Mouse (Mus musculus) heart, adult 8-10 months (tissue): Measurements from ENCODE around the gene Cbarp. TPM values are rescaled to one million over a fixed set of nuclear protein-coding genes. Genes with fewer than 3 reads are reported as not detected.

Experiments
- DNase-seq: peaks from one replicate; pipeline ENCODE4 v3.0.0; 2022; ENCODE audit warnings: low spot score
- total RNA-seq, 4 experiments: library from RNA; stranded (reverse); gene quantifications; 2 replicates each; pipeline ENCODE4 v1.2.4; 2022

Gene Cbarp
- total RNA-seq, 4 experiments from 2014 or later: 3.8 to 6.1 (median 4.6) TPM

DNA sequence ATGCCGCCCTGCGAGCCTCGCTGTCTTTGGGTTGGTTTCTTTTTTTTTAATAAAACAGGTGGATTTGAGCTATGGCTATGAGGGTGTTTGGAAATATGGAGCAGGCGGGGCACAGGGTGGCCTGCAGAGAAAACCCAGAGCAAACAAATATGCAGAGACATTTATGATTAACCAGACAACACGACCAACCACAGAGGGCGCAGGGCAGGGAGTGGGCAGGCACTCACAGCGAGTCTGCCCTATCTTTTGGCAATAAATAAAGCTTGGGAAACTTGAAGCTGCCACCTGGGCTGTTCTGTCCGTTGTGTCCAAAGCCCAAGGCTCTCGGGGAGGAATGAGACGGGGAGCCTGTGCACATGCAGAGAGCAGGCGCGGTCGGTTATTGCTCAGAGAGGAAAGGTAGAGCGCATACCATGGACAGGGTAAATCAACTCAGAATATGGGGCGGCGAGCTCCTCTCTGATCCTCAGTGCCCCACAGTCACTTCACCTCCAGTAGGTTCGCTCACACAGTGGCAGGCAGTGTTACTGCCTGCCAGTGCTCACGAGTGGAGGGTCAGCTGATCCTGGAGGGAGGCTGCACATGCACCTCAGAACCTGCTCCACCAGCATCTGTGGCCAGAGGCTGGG lies 10.1 kb downstream of the Cbarp start:
- DNase-seq: no peak

DNA sequence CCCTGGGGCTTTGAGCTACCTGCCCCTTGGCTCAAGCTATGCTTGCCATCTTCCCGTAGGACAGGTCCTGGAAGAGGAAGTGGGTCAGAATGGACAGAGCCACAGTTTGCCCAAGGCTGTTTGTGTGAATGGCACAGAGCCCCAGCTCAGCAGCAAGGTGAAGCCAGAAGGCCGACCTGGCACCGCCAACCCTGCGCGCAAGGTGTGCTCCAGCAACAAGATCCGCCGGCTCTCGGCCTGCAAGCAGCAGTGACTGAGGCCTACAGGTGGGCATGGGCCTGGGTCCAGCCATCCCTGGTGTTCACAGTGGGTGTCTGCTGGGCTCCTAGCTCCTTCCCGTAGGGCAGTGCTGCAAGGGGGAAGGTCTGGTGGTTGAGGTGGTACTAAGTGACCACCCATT lies 10.8 kb downstream of the Cbarp start:
- no peak for DNase-seq

DNA sequence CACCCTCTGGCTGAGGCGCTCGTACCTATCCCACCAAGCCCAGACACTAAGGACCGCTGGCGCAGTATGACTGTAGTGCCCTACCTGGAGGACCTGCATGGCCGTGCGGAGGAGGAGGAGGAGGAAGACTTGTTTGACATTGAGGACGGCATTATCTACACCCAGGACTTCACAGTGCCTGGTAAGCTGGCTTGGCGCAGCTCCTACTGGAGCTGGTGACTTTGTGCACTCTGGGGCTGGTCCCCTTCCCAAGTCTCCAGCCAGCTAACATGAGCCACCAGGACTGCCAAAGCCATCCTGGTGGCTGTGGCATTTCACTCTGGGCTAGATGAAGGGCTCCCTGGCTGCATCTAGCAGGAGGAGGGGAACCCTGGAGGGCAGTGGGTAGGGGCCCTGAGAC lies 12.7 kb downstream of the Cbarp start:
- no peak for DNase-seq

DNA sequence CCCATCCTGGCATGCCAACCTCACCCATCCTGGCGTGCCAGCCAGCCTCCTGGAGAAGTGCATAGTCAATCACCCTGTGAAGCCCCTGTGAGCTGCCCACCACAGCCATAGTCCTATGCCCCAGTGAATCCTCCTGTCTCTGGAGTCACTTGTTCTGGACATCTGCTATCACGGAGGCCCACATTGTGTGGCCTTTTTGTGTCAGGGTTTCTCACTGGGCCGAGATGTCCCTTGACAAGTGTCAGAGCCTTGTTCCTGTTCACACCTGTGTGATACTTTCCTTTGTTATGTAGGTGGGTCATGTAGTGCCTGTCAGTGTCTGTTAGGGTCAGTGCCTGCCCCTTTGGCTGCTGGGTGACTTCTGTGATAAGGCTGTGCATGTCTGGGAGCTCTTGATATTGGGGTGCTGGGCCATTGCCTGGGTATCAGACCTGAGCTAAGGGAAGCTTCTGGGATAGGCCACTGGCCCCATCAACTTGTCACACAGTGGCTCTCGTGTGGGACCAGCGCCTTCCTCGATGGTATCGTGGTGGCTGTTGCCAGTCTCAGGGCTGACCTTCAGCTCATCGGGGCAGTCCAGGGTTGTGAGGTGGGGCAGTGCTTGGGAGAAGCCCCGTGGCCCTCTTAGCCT lies 16.6 kb downstream of the Cbarp start:
- DNase-seq: no peak

GRCm38 (mm10) chr10:80121639-80122038 lies 19.0 kb downstream of the Cbarp start:
- no peak for DNase-seq

DNA sequence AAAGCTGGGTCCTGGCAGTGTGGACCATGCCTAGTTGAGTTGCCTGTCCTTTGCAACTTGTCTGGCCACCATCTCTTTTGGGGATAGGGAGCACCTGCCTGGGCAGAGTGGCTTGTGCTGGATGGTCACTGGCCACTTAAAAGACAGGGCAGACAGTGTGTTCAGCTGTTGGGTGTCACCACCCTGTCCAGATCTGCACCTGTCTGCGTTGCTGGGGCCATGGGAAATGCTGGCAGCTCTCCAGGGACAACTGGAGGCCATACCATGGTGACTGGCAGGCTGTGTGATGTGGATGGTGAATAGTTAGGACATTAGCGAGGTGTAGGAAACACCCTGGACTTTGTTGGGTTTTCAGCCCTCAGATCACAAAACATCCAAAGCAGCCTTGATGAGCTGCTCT lies 20.5 kb downstream of the Cbarp start:
- no peak for DNase-seq

DNA sequence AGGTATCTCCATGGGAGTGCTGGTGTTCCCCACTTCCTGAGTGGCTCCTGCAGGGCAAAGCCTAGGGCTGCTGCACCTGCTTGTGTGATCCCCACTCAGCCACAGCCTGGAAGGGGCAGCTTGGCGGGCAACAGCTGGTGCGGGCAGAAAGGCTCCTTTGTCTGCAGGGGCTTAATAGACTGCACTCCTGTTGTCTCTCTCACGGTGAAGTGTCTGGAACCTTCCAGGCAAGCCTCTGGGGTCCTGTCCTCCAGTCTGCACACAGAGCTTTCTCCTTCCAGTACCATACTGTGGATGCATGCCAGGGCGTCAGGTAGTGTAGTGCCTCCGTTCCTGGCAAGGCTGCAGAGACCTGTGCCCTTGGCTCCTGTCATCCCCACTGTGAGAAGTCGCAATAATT lies 22.1 kb downstream of the Cbarp start:
- DNase-seq: no peak

DNA sequence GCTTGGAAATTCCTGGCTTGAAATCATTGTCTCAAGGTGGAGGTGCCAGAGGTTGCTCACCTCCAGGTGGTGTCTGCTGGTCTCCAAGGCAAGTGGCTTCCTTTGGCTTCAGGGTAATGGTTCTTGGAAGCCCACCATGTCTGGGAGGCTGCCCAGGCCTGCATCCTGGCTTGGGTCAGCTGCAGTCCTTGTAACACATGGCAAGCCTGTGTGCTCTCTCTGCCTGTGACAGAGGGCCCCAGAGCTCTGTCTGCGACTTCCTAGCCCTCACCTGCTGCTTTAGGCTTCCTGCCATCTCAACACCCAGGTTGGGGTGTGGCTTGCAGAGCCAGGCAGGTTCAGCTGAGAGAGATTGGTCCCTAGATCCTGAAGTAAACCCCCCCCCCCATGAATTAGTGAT lies 22.9 kb downstream of the Cbarp start:
- DNase-seq: no peak

- DNase-seq: peak; percentile 53
These were observed 23.5 kb downstream of the Cbarp start for GRCm38 (mm10) chr10:80116927-80117691.

- DNase-seq: no peak
These were observed 24.1 kb downstream of the Cbarp start for GRCm38 (mm10) chr10:80116563-80116926.

DNA sequence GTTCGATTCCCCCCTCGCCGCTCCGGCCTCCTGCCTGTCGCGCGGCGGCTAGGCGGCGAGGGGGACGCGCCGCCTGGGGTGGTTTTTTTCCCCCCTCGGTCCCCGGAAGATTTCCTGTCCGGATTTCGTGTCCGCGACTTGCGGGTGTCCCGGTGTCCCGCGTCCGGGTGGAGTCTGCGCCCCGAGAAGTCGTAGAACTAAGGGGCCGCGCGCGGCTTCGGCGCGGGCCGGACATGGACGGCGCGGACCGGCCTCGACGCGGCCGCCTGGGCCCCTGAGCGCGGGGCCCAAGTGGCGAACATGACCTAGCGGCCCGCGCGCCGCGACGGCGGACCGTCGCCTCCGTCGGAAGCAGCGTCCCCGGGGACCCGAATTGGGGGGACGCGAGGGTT lies 24.7 kb downstream of the Cbarp start:
- DNase-seq: no peak

GRCm38 (mm10) chr10:80115290-80115943 lies 25.2 kb downstream of the Cbarp start, which contains the start of gene Stk11:
Stk11 (plus strand) TSS chr10:80115803.
- peak; percentile 100 for DNase-seq

- DNase-seq: peak; percentile 93
These were observed 26.0 kb downstream of the Cbarp start for GRCm38 (mm10) chr10:80114341-80115284.

GRCm38 (mm10) chr10:80107678-80108077 lies 33.0 kb downstream of the Cbarp start:
- no peak for DNase-seq

- no peak for DNase-seq
These were observed 34.7 kb downstream of the Cbarp start for GRCm38 (mm10) chr10:80105926-80106325.

DNA sequence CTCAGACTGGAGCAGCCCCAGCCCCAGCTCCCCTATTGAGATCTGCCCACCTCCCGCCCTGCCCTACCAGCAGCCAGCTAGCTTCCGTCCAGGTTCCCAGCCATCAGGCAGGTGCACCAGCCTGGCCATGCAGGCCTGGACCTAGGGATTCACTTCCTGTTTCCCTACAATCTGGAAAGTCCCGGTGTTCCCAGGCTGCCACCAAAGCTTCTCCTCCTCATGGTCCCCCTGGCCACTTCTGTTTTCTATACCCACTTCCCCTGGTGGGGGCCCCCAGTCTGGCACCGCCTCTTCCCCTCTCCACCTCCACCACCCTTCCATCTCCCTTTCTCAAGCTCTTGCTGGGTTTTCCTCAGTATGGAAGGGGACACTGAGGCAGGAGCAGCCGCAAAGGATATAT lies 35.2 kb downstream of the Cbarp start, which contains the start of gene Sbno2:
TSS of gene Sbno2 (minus strand) at position 112 of the 400 bp plus-strand sequence.
- DNase-seq: no peak

DNA sequence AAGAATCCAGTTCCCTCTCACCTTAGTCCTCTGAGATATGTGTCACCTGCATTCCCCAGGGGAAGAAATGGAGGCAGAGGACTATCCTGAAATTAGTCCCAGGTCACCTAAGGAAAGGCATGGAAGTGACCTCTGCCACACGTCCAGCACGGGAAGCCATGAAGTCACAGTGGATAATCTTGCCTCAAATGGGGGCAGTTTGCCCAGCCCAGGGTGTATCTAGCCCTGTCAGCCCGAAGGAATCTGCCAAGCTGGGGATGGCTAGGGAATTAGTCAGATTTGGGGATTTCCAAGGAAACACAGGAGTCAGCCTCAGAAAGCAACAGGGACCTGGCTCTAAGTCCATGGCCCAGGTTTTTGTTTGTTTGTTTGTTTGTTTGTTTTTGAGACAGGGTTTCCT lies 36.5 kb downstream of the Cbarp start:
- no peak for DNase-seq

- no peak for DNase-seq
These were observed 37.6 kb downstream of the Cbarp start for GRCm38 (mm10) chr10:80103032-80103431.

- peak; percentile 84 for DNase-seq
These were observed 38.3 kb downstream of the Cbarp start for GRCm38 (mm10) chr10:80102216-80102915.

DNA sequence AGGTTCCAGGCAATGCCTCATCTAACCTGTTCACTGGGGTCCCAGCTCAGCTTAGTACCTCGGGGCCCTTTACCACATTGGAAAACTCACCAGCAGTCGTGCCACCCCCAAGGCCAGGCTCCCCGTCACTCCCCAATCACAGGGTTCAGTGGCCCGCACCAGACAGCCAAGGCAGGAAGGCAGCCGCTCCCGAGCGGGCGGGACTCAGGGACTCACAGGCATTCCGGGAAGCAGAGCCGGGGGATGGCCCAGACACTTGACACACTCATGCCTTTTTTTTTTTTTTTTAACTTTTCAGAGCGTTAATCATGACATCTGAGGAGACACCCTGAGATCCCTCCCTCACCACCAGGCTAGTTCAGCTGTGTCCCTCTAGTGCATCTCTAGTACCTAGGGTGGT lies 39.7 kb downstream of the Cbarp start:
- DNase-seq: no peak

DNA sequence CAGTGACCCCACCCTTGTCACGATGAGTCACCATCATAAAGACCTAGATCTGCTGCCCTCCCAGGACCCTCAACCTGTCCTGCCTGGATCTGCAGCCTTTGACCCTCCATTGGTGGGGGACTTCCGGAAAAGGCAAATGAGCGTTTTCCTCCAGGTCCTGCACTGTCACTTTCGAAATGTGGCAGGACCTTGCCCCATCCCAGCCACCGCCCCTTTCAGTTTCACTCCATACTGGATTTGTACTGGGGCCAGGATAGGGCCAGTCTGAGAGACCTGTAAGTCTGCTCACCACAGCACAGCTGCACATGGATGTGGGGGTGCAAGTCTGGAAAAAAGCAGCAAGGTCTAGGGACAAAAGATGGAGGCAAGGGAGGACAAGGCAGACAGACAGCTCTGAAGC lies 42.0 kb downstream of the Cbarp start:
- DNase-seq: no peak
